Mouse (Mus musculus): Measurements from ENCODE around the gene Hhat.

Hhat gene

DNA sequence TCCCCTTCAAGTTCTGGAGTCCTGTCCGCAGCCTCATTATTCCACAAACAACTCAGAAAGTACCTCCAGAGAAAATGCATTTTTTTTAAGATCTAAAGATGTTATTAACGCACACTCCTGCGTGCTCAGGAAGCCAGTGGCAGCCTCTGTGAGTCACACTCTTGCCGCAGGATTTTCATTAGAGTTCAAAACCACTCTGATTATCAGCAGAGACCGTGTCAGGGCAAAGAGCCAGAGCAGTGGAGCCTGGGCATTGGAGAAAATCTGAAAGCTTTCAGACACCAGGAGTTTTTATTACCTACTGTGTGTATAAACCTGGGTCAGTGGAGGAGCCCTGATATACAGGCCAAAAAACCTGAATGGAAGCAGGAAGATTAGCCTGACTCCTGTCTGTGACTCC is 292.8 kb downstream of the Hhat start:
- no peak for DNase-seq

DNA sequence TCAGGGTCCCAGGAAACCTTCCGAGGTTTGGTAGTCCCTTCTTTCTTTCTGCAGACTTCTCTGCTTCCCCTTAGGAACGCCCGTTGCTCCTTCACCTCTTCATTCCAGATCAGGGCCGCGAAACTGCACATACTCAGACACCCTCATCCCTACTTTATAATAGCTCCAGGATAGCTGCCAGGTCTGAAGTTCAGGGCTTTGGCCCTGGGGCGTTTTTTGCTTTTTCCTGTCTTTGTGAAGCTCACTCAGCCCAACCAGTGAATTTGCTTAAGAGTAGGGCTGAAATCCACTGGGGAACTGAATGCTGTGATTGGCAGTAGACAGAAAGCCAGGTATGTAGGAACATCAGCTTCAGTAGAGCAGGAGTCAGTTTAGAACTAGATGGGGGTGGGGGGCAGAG is 293.5 kb downstream of the Hhat start:
- no peak for DNase-seq

DNA sequence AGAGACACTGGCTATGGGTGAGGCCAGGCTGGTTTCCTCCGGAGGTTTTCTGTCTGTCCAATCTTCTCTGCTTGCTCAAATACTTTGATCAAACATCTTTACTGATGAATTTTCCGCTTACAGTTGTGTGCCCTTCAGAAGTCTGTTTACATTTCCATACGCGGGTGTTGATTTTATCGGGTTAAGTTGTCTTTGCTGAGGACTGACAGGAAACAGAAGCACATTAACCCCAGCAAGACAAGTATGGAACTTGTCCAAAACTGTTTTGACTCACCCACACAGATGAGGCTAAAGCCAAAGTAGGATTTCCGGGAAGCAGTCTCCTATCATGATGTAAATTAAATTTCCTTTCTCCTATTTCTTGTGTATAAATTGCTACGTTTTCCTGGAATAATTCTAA is 294.3 kb downstream of the Hhat start:
- no peak for DNase-seq

DNA sequence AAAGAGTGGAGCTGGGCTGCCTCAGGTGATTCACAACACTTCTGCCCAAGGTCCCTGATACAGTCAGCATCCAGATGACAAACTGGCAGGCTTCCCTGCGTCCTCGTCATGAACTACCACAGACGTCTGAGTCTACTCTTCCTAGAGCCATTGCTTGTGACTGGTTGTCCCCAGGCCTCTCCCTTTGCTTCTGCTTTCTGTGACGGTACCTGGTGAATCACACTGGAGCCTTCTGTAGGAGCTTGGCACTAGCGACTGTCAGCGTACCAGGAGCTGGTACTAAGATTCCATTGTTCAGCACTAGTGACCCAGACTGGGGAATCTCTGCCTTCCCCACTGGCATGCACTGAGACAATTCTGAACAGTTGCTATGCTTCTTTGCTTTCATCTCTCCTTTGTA is 297.9 kb downstream of the Hhat start:
- no peak for DNase-seq

DNA sequence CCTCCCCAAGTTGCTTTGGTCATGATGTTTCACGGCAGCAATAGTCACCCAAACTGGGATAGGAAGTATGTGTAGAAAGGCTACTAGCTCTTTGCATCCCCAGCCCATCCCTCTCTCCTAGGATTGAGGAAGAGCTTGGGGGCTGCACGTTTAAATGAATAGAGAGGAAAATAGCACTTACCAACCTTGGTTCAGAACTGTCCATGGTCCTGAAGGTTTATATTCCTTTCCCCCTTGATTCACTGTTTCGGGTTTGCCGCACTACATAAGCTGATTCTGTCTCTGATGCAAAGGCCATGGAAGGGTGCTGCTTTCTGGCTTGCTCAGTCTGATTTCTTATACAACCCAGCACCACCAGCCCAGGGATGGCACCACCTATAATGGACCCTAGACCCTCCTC is 298.7 kb downstream of the Hhat start:
- no peak for DNase-seq

DNA sequence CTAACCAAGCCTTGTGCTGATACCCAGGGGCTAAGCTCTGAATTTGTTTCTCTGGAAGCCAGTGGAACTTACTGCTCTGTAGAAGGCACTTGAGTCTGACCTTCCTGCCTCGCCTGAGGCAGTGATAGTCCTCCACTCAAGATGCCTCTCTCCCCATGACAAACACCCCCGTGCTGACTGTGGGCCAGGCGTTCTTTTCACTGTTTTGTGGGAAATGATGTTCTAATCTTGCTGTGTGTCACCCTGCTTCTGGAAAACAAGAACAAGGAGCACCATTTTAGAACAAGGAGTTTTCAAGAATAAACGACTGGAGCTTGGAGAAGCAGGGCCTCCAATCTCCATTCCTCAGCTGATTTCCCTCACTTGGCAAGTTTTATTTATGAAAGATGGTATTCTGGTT is 307.3 kb downstream of the Hhat start:
- no peak for DNase-seq

DNA sequence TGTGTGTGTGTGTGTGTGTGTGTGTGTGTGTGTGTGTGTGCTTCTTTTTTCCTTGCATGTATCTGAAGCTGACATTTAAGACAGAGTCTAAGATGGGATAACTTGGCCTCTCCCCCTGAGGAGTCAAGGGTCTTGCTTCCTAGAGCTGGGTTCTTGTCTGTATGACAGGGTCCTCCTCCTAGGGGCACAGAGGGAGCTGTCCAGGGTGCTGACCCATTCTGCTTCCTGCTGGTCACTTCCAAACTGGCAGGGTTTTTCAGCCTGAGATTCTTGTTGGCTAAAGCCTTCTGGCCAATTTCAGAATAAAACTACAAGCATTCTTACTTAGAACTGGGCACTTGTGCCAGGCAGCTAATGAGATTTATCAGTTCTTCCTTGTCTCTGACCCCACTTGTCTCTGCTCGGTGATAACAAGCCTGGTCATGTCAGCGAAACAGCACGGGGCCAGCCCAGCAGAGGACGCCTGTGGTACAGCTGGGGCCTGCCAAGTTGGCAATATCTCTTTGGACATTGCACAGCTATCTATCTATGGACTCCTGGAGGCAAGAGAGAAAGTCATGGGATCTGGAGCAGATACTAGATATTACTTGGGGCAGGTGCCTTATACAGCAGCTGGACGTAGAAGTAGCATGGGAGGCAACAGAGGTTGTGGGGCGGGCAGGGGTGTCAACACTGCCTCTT is 313.4 kb downstream of the Hhat start:
- DNase-seq = peak; percentile 47

DNA sequence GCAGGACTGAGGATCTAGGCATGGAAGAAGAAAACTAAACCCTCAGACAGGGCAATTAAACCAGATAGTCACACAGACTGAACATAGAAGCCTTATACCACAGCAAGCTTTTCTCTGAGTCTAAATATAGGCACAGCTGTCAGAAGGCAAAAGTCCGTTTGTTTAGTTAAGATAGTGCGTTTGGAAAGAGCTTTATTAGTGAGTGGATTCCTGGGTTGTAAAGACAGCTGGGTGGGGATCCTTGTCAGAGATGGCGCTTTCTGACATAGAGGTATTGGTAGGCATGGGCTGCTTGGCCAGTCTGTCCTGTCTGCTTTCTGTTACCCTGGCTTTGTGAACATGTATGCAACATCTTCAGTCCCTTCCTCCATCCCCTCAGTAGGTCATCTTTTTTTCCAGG is 314.0 kb downstream of the Hhat start:
- no peak for DNase-seq

DNA sequence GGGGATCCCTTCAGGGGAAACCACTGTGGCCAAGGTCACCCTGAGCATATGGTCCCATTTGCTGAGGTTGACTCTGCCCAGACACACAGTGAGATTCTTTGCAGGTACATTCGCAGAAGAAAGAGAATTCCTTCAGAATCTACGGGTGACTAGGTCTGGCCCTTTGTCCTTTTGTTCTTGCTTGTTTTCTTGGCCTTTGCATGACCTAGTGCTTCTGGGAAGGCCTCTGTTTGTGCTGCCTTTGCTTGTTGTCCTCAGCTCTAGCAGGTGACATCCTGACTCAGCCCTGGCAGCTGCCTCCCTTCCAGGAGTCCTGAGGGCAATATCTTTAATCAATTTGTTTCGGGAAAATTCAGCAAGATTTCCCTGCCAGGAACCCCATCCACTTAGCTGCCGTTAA is 316.0 kb downstream of the Hhat start:
- DNase-seq = no peak

DNA sequence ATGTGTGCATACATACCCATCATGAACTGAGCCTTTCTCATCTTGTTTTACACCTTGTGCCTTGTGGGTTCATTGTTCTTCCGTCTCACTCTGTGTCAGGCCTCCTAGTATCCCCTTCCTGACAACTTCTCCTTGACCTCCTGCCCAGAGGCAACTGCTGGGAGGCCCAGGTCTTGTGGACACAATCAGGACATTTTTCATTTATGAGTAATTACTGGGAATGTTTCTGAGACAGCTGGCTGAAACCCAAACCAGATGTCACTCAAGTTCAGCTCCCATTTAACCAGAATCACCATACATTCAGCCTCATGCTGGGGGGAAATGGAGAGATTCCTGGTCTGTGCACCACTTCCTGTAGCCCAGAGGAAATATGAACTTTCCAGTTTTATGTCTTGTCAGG is 316.5 kb downstream of the Hhat start:
- DNase-seq = no peak

DNA sequence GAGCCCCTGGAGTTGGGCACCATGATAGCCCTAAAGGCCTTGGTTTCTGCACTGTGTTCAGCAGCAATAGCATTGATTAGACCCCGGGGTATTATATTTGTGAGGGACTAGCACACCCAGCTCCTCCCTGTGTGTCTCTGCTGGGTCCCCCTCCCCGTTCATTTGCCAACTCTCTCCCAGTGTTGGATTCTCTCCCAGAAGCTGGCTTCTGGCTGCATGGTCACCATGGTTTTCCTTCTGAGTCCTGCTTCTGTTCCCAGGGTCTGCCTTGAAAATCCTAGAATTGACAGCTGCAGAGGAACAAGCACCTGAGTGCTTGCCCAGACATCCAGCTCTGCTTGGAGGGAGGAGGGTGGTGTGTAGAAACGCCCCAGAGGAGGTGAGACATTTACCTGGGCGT is 319.3 kb downstream of the Hhat start:
- no peak for DNase-seq

DNA sequence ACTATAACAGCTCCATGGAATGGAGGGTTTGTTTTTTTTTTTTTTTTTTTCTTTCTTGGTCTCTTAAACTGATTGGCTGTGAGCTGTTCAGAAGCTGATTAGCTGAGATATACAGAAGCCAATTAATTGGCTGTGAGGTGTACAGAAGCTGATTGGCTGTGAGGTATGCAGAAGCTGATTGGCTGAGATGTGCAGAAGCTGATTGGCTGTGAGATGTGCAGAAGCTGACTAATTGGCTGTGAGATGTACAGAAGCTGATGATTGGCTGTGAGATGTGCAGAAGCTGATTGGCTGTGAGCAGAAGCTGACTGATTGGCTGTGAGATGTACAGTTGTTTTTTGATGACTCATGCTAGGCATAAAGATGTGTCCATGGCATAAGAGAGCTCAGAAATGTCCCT is 320.6 kb downstream of the Hhat start:
- DNase-seq = no peak

DNA sequence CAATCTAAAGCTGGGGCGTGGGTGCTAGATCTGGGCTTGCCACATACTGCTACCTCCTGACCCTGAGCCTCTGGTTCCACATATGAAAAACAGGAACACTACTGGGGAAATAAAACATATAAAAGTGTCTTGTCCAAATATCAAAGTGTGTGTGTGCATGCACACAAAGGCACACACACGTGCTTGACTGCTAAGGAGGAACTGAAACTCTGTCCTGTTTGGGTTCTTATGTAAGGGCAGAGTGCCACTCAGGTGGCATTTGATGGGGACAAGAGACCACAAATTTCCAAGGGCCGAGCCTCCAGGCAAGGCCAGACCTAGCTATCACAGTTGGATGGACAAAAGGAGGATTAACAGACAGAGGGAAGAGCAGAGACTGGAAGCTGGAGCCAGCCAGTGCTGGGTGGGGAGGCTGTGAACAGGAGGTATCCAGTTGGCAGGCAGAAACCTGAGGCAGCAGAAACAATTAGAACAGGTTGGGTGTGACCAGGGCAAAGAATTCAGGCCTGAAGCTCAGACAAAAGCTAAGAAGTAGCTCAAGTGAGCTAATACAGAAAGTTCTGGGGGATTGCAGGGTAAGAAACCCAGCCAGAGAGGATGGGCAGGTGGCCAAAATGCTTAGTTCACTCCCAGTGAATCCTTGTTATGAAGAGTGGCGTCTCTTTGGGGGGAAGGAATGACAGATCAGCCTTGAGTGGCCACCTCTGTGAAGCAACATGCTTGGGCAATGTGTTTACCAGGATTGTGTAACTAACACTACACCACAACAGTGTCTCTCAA is 321.3 kb downstream of the Hhat start:
- DNase-seq = peak; percentile 66

DNA sequence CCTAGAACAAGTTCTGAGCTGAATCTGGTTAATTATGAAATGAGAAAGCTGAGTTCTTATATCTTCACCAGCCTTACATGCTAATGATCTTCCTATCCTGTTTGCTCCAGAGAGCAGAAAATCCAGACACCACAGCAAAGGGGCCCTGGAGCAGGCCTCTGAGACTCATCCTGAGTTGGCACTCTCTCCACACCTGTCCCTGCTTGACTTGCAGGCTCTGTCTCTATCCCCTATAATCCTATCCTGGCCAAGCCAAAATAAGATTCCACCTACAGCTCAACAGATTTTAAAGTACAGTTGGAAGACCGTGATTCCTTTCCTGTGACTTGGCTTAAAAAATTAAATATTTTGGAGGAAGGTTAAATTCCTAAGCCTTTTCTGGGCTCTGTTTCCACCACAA is 322.5 kb downstream of the Hhat start:
- DNase-seq = no peak

DNA sequence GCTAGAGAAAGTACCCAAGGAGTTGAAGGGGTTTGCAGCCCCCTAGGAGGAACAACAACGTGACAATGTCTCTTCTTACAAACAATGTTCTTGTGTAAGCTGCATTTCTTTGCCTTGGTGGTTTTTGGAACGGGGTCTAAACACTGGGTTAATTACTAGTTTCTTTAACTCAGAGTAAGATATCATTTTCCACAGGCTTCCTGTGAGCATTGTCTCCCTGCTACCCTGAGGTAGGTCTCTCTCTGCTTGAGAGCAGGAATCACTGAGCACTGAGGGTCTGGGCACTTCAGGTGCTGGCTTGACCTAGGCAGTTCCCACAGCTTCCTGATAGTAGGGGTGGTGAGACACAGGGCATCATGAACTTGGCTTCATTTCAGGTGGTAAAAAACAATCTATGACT is 323.4 kb downstream of the Hhat start:
- DNase-seq = no peak

Measured in cerebellum, adult 11 months (tissue).